Comparison of ENCODE assay signal across 9 mouse cellular contexts in the genomic region with DNA sequence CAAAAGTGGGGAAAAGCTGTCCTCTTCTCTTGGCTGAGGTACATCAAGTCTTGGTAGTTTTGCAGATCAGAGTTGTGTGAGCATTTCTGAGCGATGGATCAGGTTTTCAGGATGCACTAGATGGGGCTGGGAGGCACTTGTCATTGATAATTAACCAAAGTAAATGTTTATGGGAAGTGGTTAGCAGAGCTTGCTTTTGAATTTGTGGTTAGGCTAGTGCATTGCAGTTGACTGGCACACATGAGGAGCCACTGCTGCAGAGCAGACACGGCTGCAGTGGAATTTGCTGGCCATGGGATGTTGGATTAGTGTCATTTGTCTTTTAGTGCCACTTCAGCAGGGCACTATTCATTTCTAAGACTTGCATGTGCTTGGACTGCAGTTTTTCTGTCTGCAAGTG. TPM values are rescaled to one million over a fixed set of nuclear protein-coding genes. Genes with fewer than 3 reads are reported as not detected.
DNase-seq lines count a peak whose midpoint lies in the region; ATAC-seq and TF ChIP-seq lines count a peak whose summit lies in the region.
"Had no signal": no experiment of that assay in that cellular context is flagged by ENCODE, and none has a peak within 500 bp of the region (broad histone marks: within the 10 kb centered on the region; RNA-seq: fewer than 3 reads in every experiment).

No protein-coding gene starts in this region.

- H3K4me3 ChIP-seq in lung, embryonic 15.5 days, result no peak overlapping the region
- H3K4me3 ChIP-seq in MEL (ENCODE audit: control insufficient read depth in 1 of 2, insufficient read depth in 1 of 2, low read depth in 2 of 2, low read length in 2 of 2), result no peak overlapping the region
- no peak overlapping the region for H3K4me3 ChIP-seq in hindbrain, embryonic 14.5 days (replicated peaks; ENCODE audit: low read length)
- H3K4me3 ChIP-seq in liver, embryonic 16.5 days (ENCODE audit: low read depth, low read length), result peak overlapping the region; percentile 5
- H3K4me3 ChIP-seq: heart, embryonic 15.5 days had no signal

- no peak for ATAC-seq in lung, embryonic 15.5 days (ENCODE audit: borderline replicate concordance, extremely low read depth, low FRiP score, low TSS enrichment)
- no peak for ATAC-seq in hindbrain, embryonic 14.5 days (ENCODE audit: low FRiP score)
- ATAC-seq in liver, embryonic 16.5 days (ENCODE audit: low read depth), result no peak

- H3K9ac ChIP-seq in lung, embryonic 15.5 days, result no peak overlapping the region
- H3K9ac ChIP-seq in MEL (ENCODE audit: control insufficient read depth, low read depth, low read length, poor library complexity, severe bottlenecking), result no peak overlapping the region
- no peak overlapping the region for H3K9ac ChIP-seq in hindbrain, embryonic 14.5 days
- H3K9ac ChIP-seq in liver, embryonic 16.5 days (ENCODE audit: low read depth, low read length), result peak overlapping the region; percentile 87
- H3K9ac ChIP-seq: heart, embryonic 15.5 days had no signal

- H3K79me2 ChIP-seq in MEL (ENCODE audit: control insufficient read depth, insufficient read depth, low read length, poor library complexity), result peaks cover 85% of the 10 kb centered on the region

- H3K27me3 ChIP-seq in lung, embryonic 15.5 days, result no peaks in the 10 kb centered on the region
- H3K27me3 ChIP-seq in MEL (ENCODE audit: control insufficient read depth in 1 of 2, insufficient read depth in 2 of 2, low read length in 2 of 2), result no peaks in the 10 kb centered on the region
- no peaks in the 10 kb centered on the region for H3K27me3 ChIP-seq in hindbrain, embryonic 14.5 days (ENCODE audit: control insufficient read depth, insufficient read depth, low read length)
- no peaks in the 10 kb centered on the region for H3K27me3 ChIP-seq in liver, embryonic 16.5 days (ENCODE audit: control insufficient read depth, insufficient read depth, low read depth, low read length)
- H3K27me3 ChIP-seq: heart, embryonic 15.5 days had no signal

- H3K4me2 ChIP-seq in lung, embryonic 15.5 days, result peak overlapping the region; percentile 97
- H3K4me2 ChIP-seq in hindbrain, embryonic 14.5 days (replicated peaks), result 0 out of 2 replicates have a peak overlapping the region, but pooled peaks have one; percentile 9
- peak overlapping the region; percentile 93 for H3K4me2 ChIP-seq in liver, embryonic 16.5 days (ENCODE audit: low read depth, low read length)
- H3K4me2 ChIP-seq: heart, embryonic 15.5 days had no signal

- TF ChIP-seq CTCF in MEL (IDR thresholded peaks at IDR 0.05 in 2 of 3, conservative IDR thresholded peaks at IDR 0.05 in 1 of 3; ENCODE audit: control insufficient read depth in 1 of 3, insufficient read depth in 1 of 3, low read depth in 2 of 3, low read length in 3 of 3, poor library complexity in 1 of 3, severe bottlenecking in 1 of 3), result no peak

- TF ChIP-seq POLR2A in MEL (IDR thresholded peaks at IDR 0.05; ENCODE audit: control insufficient read depth in 1 of 2, insufficient read depth in 1 of 2, low read depth in 1 of 2, low read length in 2 of 2, poor library complexity in 1 of 2), result no peak

- H3K36me3 ChIP-seq in lung, embryonic 15.5 days, result no peaks in the 10 kb centered on the region
- peaks cover 9 to 61% of the 10 kb centered on the region in 2 experiments; a peak in 3 of 4 replicates for H3K36me3 ChIP-seq in MEL (ENCODE audit: control insufficient read depth in 1 of 2, insufficient read depth in 2 of 2, low read length in 2 of 2)
- H3K36me3 ChIP-seq in hindbrain, embryonic 14.5 days (replicated peaks; ENCODE audit: control insufficient read depth, insufficient read depth), result peaks cover 10% of the 10 kb centered on the region; the same call in 1 of the 2 replicates
- H3K36me3 ChIP-seq in liver, embryonic 16.5 days (ENCODE audit: control insufficient read depth, insufficient read depth), result no peaks in the 10 kb centered on the region
- H3K36me3 ChIP-seq: heart, embryonic 15.5 days had no signal

- peaks cover 63% of the 10 kb centered on the region for H3K4me1 ChIP-seq in lung, embryonic 15.5 days
- H3K4me1 ChIP-seq in MEL (ENCODE audit: control insufficient read depth in 1 of 2, insufficient read depth in 2 of 2, low read length in 2 of 2), result peaks cover 30 to 69% of the 10 kb centered on the region in 2 experiments
- peaks cover 43% of the 10 kb centered on the region for H3K4me1 ChIP-seq in hindbrain, embryonic 14.5 days (replicated peaks; ENCODE audit: control insufficient read depth, insufficient read depth, low read length)
- H3K4me1 ChIP-seq in liver, embryonic 16.5 days (ENCODE audit: control insufficient read depth, low read depth, low read length), result peaks cover 71% of the 10 kb centered on the region

- no peak for TF ChIP-seq EP300 in MEL (IDR thresholded peaks at IDR 0.05; ENCODE audit: low read depth in 1 of 2, low read length in 2 of 2)

- no peak for DNase-seq in lung, adult 18-20 months
- no peak for DNase-seq in MEL (ENCODE audit: low read depth, low spot score)
- DNase-seq in hindbrain, embryonic 14.5 days (ENCODE audit: low spot score), result no peak
- no peak for DNase-seq in testis, postnatal 10 days (ENCODE audit: low spot score)
- DNase-seq in frontal cortex, postnatal 14 days (ENCODE audit: low spot score in 2 of 2), result no peak
- DNase-seq: embryo, embryonic 11 days had no signal

- no peaks in the 10 kb centered on the region for H3K9me3 ChIP-seq in lung, embryonic 15.5 days
- no peaks in the 10 kb centered on the region for H3K9me3 ChIP-seq in MEL (replicated peaks; ENCODE audit: insufficient read depth, low read length)
- H3K9me3 ChIP-seq in hindbrain, embryonic 14.5 days (ENCODE audit: control insufficient read depth, low read length), result no peaks in the 10 kb centered on the region
- H3K9me3 ChIP-seq in liver, embryonic 16.5 days (replicated peaks; ENCODE audit: control insufficient read depth, low read length), result no peaks in the 10 kb centered on the region
- H3K9me3 ChIP-seq: heart, embryonic 15.5 days had no signal

- H3K27ac ChIP-seq in lung, embryonic 15.5 days, result peak overlapping the region; percentile 72
- H3K27ac ChIP-seq in MEL (ENCODE audit: control insufficient read depth, low read depth, low read length), result no peak overlapping the region
- no peak overlapping the region for H3K27ac ChIP-seq in hindbrain, embryonic 14.5 days
- peak overlapping the region; percentile 75 for H3K27ac ChIP-seq in liver, embryonic 16.5 days (ENCODE audit: low read length)
- H3K27ac ChIP-seq: heart, embryonic 15.5 days had no signal

- 33% methylated on average over 2 of the region's 2 CpGs for WGBS in lung, embryonic 15.5 days
- WGBS in hindbrain, embryonic 14.5 days, result 52% methylated on average over 2 of the region's 2 CpGs
- 13% methylated on average over 2 of the region's 2 CpGs for WGBS in liver, embryonic 16.5 days (ENCODE audit: insufficient replicate concordance)

- no peak for TF ChIP-seq RAD21 in MEL (IDR thresholded peaks at IDR 0.05; ENCODE audit: low read depth, low read length)

TF ChIP-seq in MEL, 35 proteins besides CTCF, POLR2A, EP300 and RAD21:
- TF ChIP-seq JUND (IDR thresholded peaks at IDR 0.05; ENCODE audit: low read depth, low read length) (no peak), KAT2A (conservative IDR thresholded peaks at IDR 0.05; ENCODE audit: low read depth, low read length) (no peak), RCOR1 (IDR thresholded peaks at IDR 0.05; ENCODE audit: low read depth, low read length) (0 out of 2 replicates have a peak, but pooled peaks have one; percentile 10), HCFC1 (IDR thresholded peaks at IDR 0.05; ENCODE audit: low read depth, low read length) (no peak)

RNA-seq across cellular contexts. Expression of a gene that starts 3.5 kb away (rescaled TPM):
- polyA plus RNA-seq in lung, embryonic 15.5 days (2015; fragmentation: Nextera tagmentation; extraction: Ambion mirVana), result 5.5 TPM in 1 of 2 replicates, not detected in the other
- total RNA-seq in MEL (2012; rRNA removed), result 8.1 and 11.1 TPM in 2 replicates
- 10 to 100 TPM in 1 of 2 experiments, not detected in 1; 17.8 TPM for polyA plus RNA-seq in MEL (2012; ENCODE audit: insufficient read depth in 1 of 2, insufficient read length in 2 of 2, low read depth in 1 of 2, low replicate concordance in 2 of 2, missing spikeins in 1 of 2)
- not detected in 2 replicates for polyA plus RNA-seq in hindbrain, embryonic 14.5 days (2014; fragmentation: Nextera tagmentation; extraction: Ambion mirVana)
- 1.4 and 2.0 TPM in 2 replicates for polyA plus RNA-seq in liver, embryonic 16.5 days (2015; fragmentation: Nextera tagmentation; extraction: Ambion mirVana)
- polyA plus RNA-seq: heart, embryonic 15.5 days had no signal

RNA-seq across cellular contexts. Expression of a gene that starts 4.0 kb away (rescaled TPM):
- polyA plus RNA-seq in lung, embryonic 15.5 days (2015; fragmentation: Nextera tagmentation; extraction: Ambion mirVana), result 132 and 135 TPM in 2 replicates
- total RNA-seq in MEL (2012; rRNA removed), result 205 and 227 TPM in 2 replicates
- polyA plus RNA-seq in MEL (2012; ENCODE audit: insufficient read depth in 1 of 2, insufficient read length in 2 of 2, low read depth in 1 of 2, low replicate concordance in 2 of 2, missing spikeins in 1 of 2), result 100 to 1,000 TPM; 263 to 398 TPM
- polyA plus RNA-seq in hindbrain, embryonic 14.5 days (2014; fragmentation: Nextera tagmentation; extraction: Ambion mirVana), result 103 and 117 TPM in 2 replicates
- polyA plus RNA-seq in liver, embryonic 16.5 days (2015; fragmentation: Nextera tagmentation; extraction: Ambion mirVana), result 66.7 and 75.7 TPM in 2 replicates

RNA-seq across cellular contexts. Expression of a gene that starts 52.1 kb away (rescaled TPM):
- polyA plus RNA-seq in lung, embryonic 15.5 days (2015; fragmentation: Nextera tagmentation; extraction: Ambion mirVana), result 13.7 and 14.7 TPM in 2 replicates
- 4.5 and 4.6 TPM in 2 replicates for total RNA-seq in MEL (2012; rRNA removed)
- polyA plus RNA-seq in MEL (2012; ENCODE audit: insufficient read depth in 1 of 2, insufficient read length in 2 of 2, low read depth in 1 of 2, low replicate concordance in 2 of 2, missing spikeins in 1 of 2), result 1 to 10 TPM in 1 of 2 experiments, not detected in 1; 6.6 TPM
- polyA plus RNA-seq in hindbrain, embryonic 14.5 days (2014; fragmentation: Nextera tagmentation; extraction: Ambion mirVana), result 15.1 and 19.1 TPM in 2 replicates
- 4.3 and 4.4 TPM in 2 replicates for polyA plus RNA-seq in liver, embryonic 16.5 days (2015; fragmentation: Nextera tagmentation; extraction: Ambion mirVana)

Comparison
In these comparisons a context has a peak if more than half of its experiments do, and no peak if none do; other contexts are left out.
1. H3K27ac ChIP-seq: peak in lung, embryonic 15.5 days (single experiment) and liver, embryonic 16.5 days (single experiment); none in MEL (single experiment) and hindbrain, embryonic 14.5 days (single experiment).
2. H3K4me2 ChIP-seq: peak in every context shown above with its lines; median percentile 97 in lung, embryonic 15.5 days; 93 in liver, embryonic 16.5 days; 9 in hindbrain, embryonic 14.5 days.